Mouse (Mus musculus): ENCODE data around the gene Ccng1. TPM values are rescaled to one million over a fixed set of nuclear protein-coding genes. Genes with fewer than 3 reads are reported as not detected.

Gene Ccng1
- polyA plus RNA-seq, 1 experiment = 29.8 TPM

Other genes with a start within 250 kb of the Ccng1 start
- gene Mat2b, start 60.1 kb downstream of the Ccng1 start, polyA plus RNA-seq (2011; ENCODE audit: insufficient read depth, insufficient read length, low replicate concordance, missing spikeins) = 28.4 and 34.2 TPM in 2 replicates
- 23.2 and 23.5 TPM in 2 replicates for gene Hmmr, start 21.9 kb downstream of the Ccng1 start, polyA plus RNA-seq (2011; ENCODE audit: insufficient read depth, insufficient read length, low replicate concordance, missing spikeins)
- 24.6 and 38.7 TPM in 2 replicates for gene Nudcd2, start 21.6 kb downstream of the Ccng1 start, polyA plus RNA-seq (2011; ENCODE audit: insufficient read depth, insufficient read length, low replicate concordance, missing spikeins)

Measured in bone marrow, adult 2 months (tissue).